9 mouse cellular contexts compared by ENCODE assay signal in genomic region chr5:25221604-25222003, GRCm38 (mm10). TPM values are rescaled to one million over a fixed set of nuclear protein-coding genes. Genes with fewer than 3 reads are reported as not detected.
DNase-seq lines count a peak whose midpoint lies in the region; ATAC-seq lines count a peak whose summit lies in the region.
"Had no signal": no experiment of that assay in that cellular context is flagged by ENCODE, and none has a peak within 500 bp of the region (broad histone marks: within the 10 kb centered on the region; RNA-seq: fewer than 3 reads in every experiment).

Gene Galnt11, plus strand, starts transcription at chr5:25221904.

- H3K4me3 ChIP-seq in midbrain, embryonic 16.5 days (ENCODE audit: low read depth, low read length), result peak within 1 kb of the TSS; percentile 77

- ATAC-seq in midbrain, embryonic 16.5 days, result no peak

- no peaks in the 10 kb centered on the region for H3K36me3 ChIP-seq in midbrain, embryonic 16.5 days (ENCODE audit: control insufficient read depth, insufficient read depth, low read length)
- H3K36me3 ChIP-seq: G1E had no signal

- 93% methylated on average over 3 of the region's 3 CpGs for WGBS in midbrain, embryonic 16.5 days

- H3K9ac ChIP-seq in midbrain, embryonic 16.5 days (ENCODE audit: low read depth, low read length), result peak within 1 kb of the TSS; percentile 89

- peak within 1 kb of the TSS; percentile 77 for H3K4me2 ChIP-seq in midbrain, embryonic 16.5 days (ENCODE audit: low read length)

- H3K4me1 ChIP-seq in midbrain, embryonic 16.5 days (ENCODE audit: control insufficient read depth, insufficient read depth, low read length), result peaks cover 9% of the 10 kb centered on the region

- DNase-seq in heart, adult 11 months, result peak; percentile 57
- no peak for DNase-seq in heart, adult 9 months (ENCODE audit: low spot score in 2 of 2)
- DNase-seq in adrenal gland, adult 8-10 months, result no peak
- DNase-seq in heart, adult 18-20 months, result no peak
- no peak for DNase-seq in layer of hippocampus, postnatal 25 days (ENCODE audit: extremely low spot score in 1 of 2, low spot score in 1 of 2)
- DNase-seq in right cerebral cortex, adult 2 months (ENCODE audit: low spot score in 2 of 2), result no peak
- DNase-seq in spleen, postnatal 10 days (ENCODE audit: low spot score in 2 of 2), result no peak

- no peaks in the 10 kb centered on the region for H3K27me3 ChIP-seq in midbrain, embryonic 16.5 days (ENCODE audit: control insufficient read depth, insufficient read depth, low read depth, low read length)

- H3K27ac ChIP-seq in midbrain, embryonic 16.5 days (ENCODE audit: low read length), result peak within 1 kb of the TSS; percentile 94

- H3K9me3 ChIP-seq in midbrain, embryonic 16.5 days (replicated peaks; ENCODE audit: control insufficient read depth, low read length, poor library complexity, severe bottlenecking), result no peaks in the 10 kb centered on the region

RNA-seq across cellular contexts. Expression of gene Galnt11, which starts in this region (rescaled TPM):
- 10 to 100 TPM; 39.9 to 46.9 (median 44.8) TPM for total RNA-seq in adrenal gland, adult 8-10 months (2022)
- total RNA-seq in heart, adult 18-20 months (2021), result 10 to 100 TPM; 19.6 to 20.8 TPM
- total RNA-seq in layer of hippocampus, postnatal 25 days (2021), result 10 to 100 TPM; 47.1 to 49.7 TPM
- 51.4 and 58.1 TPM in 2 replicates for polyA plus RNA-seq in midbrain, embryonic 16.5 days (2015; fragmentation: Nextera tagmentation; extraction: Ambion mirVana)
- polyA plus RNA-seq: G1E had no signal
